Mouse (Mus musculus): Measurements from ENCODE around the gene Pmp22.

Pmp22 gene

DNA sequence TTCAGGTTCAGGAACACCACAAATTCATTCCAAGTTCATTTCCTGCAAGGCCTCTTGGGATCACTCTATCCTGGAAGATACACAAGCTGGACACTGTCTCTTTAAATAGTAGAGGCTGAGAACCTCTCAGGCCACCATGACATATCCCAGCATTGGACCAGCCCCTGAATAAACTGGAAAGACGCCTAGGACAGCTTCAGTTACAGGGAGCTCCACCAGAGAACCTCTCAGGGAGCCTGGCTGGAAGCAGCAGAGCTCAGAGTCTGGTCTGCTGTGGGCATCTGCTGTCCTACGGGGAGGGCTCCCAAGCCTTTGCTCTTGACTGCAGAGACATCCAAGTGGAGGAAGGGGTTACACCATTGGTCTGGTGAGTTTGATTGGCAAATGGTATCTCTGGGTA is at the start of gene Pmp22:
Gene Pmp22, plus strand, starts transcription at position 199 of the 400 bp plus-strand sequence.
- DNase-seq (ENCODE audit: low spot score in 2 of 2): no peak

DNA sequence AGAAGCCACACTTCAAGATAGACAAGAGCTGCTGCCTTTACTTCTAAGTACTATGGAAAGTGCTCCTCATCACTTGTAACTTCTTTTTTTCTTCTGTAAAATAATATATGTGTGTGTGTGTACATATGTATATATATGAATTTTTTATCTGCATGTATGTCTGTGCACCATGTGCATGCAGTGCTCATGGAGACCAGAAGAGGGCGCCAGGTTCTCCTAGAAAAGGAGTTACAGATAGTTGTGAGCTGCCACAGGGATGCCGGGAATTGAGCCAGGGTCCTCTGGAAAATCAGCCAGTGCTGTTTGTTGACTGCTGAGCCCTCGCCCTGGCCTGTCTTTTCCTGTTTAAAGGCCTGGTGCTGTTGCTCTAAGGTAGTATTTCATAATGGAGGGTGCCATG is 44.2 kb upstream of the Pmp22 start:
- no peak for DNase-seq (ENCODE audit: low spot score in 2 of 2)

DNA sequence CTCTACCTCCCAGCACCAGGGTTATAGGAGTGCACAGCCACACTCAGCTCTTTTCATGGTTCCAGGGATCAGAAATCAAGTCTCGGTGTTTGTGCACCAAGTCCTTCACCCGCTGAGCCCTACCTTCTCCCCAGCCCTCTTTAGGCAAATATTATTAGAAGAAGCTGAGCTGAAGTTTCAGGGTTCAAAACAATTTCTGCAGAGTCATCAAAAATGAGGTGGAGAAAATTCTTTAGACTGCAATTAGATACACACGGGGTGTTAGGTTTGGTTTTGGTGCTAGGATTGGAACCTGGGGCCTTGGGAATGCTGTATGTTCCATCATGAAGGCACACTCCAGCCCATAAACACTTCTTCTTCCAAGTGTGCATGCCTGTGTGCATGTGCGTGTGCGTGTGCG is 40.1 kb upstream of the Pmp22 start:
- DNase-seq (ENCODE audit: low spot score in 2 of 2): no peak

DNA sequence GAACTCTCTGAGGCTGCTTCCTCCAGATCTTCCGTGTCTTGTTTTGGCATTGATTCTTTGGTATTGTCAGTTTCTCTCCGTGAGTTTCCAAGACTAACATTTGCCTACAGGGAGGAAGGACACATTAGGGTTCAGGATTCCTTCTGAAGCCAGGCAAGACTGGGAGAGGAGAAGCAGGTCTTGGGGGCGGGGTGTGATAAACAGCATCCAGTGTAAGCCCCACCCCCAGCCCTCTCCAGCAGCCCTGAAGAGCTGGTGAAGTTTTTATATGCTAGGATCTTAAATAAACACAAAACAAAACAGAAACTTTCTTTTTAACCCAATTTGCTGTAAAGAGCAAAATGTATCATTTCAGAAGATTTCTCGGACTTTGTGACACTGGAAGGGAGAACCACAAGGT is 38.6 kb upstream of the Pmp22 start:
- DNase-seq (ENCODE audit: low spot score in 2 of 2): no peak

DNA sequence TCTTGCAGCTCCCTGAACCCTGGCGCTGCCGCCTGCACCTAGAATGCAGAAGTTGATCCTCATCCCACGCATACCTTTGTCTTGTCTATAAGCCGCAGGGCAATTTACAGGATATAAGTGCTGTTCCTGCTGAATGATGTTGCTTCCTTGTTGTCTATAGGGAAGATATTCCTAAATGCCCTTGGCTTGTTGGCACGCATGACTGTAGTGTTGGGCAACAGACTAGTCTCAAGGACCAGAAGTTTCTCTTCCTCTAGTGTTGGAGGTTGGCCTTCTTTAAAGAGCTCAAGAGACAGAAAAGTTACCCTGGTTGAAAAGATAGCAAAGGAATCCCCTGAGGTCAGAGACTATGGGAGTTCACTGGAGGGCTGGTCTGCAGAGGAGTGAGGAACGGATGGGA is 37.8 kb upstream of the Pmp22 start:
- no peak for DNase-seq (ENCODE audit: low spot score in 2 of 2)

DNA sequence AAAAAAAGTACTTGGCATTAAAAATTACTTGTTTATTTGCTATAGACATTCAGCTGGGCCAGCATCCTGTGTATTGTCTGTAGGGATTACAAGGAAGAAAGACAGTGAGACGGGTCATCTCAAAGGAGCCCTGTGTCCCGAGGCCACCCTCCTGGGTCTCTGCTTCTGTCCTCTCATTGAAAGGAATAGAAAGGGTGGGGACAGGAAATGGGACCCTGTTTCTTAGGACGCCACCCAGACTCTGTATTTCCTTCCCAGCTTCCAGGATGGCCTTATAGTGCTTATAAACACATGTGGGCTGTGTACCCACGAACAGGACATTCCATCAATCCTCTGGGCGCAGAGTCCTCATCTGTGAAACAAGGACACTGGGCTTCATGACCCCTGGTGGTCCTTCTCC is 36.5 kb upstream of the Pmp22 start:
- DNase-seq (ENCODE audit: low spot score in 2 of 2): no peak

DNA sequence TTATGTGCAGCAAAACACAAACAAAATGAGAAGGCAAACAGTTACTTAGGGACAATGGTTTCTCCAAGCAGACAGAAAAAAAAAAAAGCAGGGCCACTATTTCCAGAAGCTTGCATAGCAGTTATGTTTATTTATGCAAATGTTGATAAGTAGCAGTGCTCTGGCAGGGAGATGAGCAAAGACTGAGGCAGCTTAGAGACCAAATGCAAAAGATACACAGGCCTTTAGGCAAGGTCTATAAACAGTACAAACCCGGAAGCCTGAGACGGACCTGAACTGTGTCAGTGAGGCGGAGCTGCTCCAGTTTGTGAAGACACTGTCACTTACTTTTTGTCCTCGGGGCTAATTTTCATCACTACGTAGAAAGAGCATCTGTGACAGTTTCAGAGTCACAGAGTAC is 35.2 kb upstream of the Pmp22 start:
- no peak for DNase-seq (ENCODE audit: low spot score in 2 of 2)

DNA sequence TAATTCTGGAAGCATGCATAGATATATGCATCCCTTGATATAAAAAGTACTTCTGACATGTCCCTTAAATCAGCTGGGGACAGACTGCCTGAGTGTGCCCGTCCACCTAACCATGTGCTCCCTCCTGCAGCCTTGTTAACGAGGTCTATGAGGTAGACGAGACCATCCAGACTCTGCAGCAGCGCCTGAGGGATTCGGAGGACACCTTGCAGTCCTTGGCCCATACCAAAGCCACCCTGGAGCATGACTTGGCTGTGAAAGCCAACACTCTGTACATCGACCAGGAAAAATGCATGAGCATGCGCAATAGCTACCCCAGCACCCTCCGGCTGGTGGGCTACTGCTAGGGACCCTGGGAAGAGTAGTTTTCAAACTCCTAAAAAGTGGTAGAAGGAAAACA is 34.3 kb upstream of the Pmp22 start:
- DNase-seq (ENCODE audit: low spot score in 2 of 2): no peak

DNA sequence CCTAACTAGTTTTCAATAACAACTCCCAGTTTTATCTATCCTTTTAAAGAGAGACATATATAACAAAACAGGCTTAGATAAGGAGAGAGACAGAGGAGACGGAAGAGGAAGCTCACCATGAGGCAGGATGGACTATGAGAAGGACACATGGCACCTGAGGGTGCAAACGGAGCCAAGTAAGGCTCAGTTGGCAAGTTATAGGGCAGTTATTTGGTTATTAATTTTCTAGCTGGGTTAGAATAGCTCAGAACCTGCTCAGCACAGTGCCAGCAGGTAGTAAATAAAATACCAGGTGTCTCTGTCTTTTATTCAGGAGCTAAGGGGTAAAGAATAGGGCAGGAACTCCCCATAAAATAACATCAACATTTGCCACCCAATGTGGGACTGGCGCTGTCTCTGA is 30.8 kb upstream of the Pmp22 start:
- no peak for DNase-seq (ENCODE audit: low spot score in 2 of 2)

DNA sequence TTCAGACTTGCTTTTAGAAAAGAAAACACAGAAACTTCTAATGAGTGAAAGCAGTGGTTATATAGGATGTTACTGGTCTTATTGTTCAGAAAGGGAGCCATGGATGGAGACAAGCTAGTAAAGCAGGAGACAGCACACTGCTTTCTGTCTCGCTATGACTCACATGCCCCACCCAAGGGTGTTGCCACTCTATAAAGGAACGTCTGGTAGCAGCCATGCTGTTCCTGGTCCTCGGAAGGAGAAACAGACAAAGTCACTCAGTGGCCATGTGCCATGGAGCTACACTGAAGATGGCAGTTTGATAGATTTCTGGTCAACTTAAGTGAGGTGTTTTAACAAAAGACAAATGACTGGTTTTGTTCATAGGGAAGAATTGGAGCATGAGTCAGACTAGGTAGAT is 29.4 kb upstream of the Pmp22 start:
- DNase-seq (ENCODE audit: low spot score in 2 of 2): no peak

DNA sequence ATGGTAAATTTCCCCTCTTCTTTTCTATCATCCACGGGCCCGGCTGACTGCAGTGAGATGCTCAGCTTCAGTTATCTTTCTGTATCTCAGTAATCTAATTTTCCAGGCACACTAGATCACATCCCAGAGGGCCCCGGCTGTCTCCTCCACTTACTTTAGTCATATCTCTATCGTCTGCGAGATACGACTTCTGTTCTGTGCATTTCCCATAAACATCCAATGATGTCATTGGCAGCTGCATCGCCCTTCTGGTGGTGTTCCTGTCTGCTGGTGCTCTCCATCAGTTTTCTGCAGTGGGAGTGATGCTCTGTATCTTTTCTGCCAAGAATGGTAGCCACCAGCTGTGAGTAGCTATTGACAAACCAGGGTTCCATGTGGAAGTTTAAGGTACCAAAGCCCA is 25.5 kb upstream of the Pmp22 start:
- DNase-seq (ENCODE audit: low spot score in 2 of 2): peak; percentile 33 to 58

DNA sequence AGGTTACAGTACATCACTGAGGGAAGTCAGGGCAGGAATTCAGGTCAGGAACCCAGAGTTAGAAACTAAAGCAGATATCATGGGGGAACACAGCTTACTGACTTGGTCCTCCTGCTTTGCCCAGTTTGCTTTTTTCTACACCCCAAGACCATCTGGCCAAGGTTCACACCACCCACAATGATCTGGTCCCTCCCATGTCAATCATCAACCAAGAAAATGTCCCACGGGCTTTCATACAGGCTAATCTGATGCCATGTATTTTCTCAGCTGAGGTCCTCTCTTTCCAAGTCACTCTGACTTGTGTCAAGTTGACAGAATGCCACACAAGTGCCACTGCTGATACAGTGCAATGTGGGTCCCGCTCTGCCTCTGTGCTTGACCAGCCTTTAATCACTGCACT is 24.8 kb upstream of the Pmp22 start:
- no peak for DNase-seq (ENCODE audit: low spot score in 2 of 2)

DNA sequence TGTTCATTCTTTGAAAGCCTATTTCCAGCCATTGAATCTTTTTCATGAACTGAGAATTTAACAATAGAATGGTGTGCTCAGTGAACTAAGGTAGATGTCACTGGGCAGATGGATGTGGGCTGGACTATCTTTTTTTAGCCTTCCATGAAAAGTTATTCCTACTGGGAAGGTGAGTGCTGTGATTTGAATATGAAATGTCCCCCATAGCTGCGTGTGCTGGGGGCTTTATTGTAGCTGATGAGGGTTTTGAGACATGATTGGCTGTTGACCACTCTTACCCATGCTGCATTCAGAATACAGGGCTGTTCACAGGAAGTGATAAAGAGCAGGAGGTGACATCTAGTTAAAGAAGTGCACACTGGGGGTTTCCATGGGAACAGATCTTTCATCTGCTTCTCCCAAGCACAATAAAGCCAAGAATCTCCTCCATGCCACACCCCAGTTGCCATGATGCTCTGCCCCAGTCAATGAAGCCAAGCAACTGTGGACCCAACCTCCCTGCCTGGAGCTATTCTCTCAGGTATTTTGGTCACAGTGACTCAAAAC is 19.5 kb upstream of the Pmp22 start:
- DNase-seq (ENCODE audit: low spot score in 2 of 2): no peak

DNA sequence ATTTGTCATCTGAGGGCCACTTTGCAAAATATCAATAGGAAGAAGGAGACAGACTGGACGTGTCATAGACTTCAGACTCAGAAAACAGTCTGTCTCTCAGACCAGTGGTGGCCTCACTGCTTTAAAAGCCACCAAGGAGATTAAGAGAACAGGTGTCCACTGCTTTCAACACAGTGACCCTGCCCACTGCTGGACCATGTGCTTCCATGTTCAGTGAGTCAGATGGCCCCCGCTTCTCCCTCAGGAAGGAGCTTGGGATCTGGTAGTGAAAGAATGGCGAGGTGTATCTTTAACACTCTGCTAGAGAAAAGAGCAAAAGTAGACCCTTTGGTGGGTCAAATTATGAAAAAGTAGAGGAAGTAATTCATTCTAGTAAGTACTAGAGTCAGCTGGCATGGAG is 18.5 kb upstream of the Pmp22 start:
- DNase-seq (ENCODE audit: low spot score in 2 of 2): no peak

DNA sequence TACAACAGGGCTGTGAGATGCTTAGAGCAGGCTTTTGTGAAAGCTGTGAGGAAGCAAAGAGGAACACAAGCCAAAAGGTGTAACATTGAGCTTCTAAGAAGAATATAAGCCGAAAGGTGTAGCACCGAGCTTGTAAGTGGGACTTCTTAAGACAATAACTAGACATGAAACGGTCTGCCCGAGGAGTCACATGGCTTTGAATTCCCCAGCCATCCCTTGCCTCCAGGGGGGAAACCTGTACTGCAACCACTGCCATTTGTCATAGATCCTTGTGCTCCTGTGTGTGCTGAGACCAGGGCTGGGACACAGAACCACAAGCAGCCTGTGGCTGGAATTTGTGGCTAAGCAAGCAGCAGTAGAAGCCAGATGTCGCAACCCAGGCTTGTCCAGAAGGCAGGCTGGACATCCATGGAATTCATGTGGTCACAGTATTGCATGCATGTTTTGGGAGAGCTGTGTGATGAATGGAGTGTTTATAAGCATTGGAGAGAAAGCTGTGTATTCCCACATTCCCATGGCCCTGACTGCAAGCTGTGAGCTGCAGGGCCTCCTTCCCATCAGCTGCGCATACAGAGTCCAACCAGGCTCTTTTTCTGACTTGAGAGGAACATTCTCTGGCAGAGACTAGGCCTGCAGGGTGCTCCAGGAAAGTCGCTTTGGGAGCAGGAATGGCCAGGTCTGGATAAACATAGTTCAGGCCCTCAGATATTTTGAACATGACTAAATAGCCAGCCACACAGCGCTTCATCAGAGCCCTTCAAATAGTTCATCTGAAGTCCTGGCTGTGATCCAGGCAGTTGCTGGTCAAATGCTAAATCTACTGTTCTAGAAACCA is 13.8 kb upstream of the Pmp22 start:
- DNase-seq (ENCODE audit: low spot score in 2 of 2): no peak

DNA sequence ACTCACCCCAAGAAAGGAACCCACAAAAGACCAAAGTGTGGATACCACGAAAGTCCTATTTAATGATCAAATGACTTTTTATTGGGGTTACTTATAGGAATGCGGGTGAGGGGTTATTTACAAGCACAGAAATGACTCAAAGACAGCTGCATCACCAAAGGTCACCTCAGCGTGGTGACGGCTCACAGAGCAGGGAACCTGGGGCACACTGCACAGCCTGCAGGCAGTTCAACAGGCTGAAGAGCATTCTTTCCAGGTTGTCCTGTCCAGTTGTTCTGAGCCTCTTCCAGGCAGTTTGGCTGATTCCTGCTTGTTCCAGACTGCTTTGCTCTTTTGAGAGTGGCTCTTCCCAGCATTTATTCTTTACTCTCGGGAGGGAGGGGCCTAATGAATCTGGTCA is 12.1 kb upstream of the Pmp22 start:
- no peak for DNase-seq (ENCODE audit: low spot score in 2 of 2)

DNA sequence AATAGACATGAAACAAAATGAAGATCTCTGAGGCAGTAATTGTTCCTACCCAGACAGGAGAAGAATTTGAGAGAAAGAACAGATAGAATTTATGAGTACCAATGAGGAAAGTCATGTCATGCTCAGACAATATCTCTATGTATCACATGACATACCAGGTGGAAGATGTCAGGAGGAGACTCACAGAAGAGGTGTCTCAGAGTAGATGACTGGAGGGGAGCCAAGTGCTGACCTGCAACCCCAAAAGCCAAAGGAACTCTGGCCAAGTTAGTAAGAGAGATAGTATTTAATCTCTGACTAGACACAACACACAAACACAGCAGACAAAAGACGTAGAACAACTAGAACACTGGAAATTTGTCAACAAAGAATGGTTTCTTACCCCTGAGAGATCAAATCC is 11.5 kb upstream of the Pmp22 start:
- no peak for DNase-seq (ENCODE audit: low spot score in 2 of 2)

DNA sequence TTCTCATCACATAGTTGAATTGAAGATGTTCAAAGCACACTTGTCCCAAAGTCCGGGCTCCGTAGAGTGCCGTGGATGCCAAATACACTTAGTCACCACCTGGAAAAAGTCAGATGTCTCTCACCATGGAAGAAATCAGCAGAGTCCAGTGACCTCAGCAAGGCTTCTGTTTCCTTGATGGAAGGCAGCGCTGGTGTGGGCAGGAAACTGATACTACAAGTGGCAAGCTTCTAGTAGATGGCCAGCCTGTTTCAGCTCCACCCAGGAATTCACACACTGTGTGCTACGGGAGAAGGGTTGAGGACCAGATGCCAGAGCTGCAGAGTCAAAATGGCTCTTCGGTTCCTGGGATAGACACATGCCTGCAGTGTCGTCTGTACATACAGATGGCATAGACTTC is 9.0 kb upstream of the Pmp22 start:
- no peak for DNase-seq (ENCODE audit: low spot score in 2 of 2)

DNA sequence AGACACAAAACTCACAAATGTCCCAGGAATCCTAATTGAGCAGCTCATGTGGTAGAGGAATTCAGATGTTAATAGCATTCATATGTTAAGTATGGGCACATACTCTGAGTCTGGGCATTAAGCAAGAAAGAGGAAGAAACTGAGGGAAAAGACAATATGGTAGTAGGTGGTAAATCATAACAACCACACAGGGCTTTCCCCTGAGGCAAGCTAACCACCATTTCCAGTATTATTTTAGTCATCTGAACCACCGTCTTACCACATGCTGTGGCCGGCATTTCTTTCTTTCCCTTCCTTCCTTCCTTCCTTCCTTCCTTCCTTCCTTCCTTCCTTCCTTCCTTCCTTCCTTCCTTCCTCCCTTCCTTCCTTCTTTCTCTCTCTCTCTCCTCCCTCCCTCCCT is 6.5 kb upstream of the Pmp22 start:
- no peak for DNase-seq (ENCODE audit: low spot score in 2 of 2)

DNA sequence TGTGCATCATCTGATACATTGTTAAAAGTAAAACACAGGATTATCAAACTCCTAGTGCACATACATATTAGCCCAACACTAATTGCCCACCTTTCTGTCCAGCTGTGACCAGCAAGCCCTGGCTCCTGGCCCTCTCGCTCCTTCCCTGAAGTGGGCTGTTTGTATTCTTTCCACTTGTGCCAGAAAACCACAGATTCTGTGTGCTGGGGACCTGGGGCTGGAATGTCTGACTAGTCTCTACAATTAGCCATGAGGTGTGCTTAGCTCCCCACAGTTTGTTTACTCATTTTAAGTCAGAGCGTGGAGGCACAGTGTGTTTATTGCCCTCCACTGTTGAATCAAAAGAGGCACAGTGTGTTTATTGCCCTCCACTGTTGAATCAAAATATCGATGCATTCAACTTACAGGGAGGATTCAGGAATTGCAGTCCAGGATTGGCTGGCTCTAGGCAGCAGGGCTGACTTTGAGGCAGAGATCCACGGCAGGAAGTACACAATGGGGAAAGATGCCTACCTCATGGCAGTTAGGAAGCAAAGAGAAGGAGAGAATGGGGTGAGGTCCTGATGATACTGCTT is 5.9 kb upstream of the Pmp22 start:
- no peak for DNase-seq (ENCODE audit: low spot score in 2 of 2)

DNA sequence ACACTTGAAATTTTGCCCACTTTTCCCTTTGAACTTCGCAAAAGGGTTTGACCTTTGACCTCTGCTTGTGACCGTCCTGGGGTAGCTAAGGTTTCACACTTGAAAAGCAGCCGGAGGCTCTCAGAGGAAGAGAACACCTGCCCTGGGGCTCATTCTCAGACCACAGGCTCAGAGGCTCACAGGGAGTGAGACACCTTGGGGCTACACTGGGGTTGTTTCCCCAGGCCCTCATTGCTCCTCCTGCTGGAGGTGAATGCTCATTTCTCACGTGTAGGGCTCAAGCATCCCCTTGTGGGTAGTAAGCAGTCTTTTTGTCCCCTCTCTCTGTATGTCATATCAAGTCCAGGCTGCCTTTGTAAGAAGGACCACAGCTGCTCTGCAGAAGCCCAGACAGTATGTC is 4.5 kb upstream of the Pmp22 start:
- no peak for DNase-seq (ENCODE audit: low spot score in 2 of 2)

DNA sequence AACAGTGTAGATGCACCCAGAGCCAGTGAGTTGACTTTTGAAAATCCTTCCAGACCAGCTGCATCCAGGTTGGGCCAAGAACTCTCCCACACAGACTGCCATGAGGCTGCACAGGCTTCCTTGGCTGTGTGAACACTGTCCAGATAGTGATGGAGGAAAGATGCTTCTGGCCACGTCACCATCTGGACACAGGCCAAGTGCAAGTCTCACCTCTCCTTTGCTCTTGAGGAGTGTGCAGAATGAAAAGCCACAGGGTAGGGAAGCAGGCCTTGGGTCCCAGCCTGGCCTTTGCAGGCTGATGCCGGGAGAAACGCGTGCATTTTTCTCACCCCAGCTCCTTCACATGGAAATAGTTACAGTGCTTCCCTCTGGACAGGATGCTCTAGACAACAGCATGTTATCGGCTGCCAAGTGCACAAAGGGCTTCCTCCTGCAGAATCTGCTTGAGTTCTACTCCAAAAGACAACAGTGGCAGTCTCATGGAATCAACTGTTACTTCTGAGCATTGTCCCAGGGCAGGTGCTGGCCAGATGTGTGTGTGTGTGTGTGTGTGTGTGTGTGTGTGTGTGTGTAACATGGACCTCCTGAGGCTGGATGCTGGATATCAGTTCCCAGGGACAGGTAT is 2.8 kb upstream of the Pmp22 start:
- no peak for DNase-seq (ENCODE audit: low spot score in 2 of 2)

DNA sequence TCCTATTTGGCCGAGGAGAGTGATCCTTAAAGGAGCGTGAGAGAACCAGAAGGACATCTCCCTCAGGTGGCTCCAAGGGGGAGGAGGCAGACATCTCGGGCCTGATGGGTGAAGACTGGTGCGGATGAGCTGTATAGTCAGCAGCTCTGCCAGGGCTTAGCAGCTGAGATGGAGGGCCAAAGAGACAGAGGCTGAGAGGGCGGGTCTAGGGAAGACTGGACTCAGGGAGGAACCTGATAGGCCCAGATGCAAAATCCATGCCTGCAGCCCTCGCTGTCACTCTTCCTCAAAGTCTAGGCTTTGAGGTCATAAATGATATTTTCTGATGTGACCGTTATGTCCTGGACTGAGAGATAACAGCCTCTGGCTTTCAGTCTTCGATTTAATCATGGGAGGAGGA is 1.8 kb upstream of the Pmp22 start:
- DNase-seq (ENCODE audit: low spot score in 2 of 2): no peak
